Mouse (Mus musculus) layer of hippocampus, adult 18-20 months (tissue): ENCODE measurements at regions not wholly inside any gene's neighbourhood (a gene's known extent, or its start where the extent isn't known, plus 50 kb on each side); places are given as distances from the start of the nearest gene placed in this dataset.

Source experiments
- DNase-seq, 2 experiments: peaks; one replicate each; pipeline ENCODE4 v3.0.0; 2022; ENCODE audit warnings: low spot score in 2 of 2

DNA sequence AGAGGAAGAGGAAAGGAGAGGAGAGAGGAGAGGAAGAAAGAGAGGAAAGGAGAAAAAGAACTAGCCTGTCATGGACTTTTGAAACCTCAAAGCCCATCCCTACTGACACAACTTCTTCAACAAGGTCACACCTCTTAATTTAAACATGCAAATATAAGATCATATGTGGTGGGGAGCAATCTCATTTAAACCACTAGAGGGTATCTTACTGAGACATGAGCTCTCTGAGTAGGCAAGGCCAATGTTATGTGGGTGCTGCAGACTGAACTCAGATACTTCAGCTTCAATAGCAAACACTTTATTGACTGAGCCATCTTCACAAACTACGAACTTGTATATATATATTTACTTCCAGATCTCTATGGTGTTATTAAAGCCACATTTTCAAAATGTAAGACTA lies 156.9 kb downstream of the Mex3b start:
- DNase-seq: no peak

DNA sequence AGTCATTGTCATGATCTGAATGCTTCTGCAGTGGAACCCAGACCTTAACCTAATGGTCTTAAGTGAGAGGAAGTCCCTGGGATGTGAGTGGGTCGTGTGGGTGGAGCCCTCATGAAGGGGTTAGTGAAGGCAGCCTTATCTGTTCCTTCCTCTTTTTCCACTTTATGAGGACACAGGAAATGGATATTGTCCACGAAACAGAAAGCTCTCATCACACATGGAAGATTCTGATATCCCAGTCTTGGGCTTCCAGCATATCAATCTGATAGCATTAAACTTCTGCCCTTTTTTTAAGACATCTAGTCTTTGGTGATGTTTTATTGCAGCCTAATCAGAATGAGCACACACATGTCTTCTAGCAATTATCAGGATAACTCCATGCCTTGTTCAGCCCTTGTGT lies 164.0 kb downstream of the Mex3b start:
- DNase-seq: no peak

GRCm38 (mm10) chr7:83032025-83032424 lies 164.9 kb downstream of the Mex3b start:
- no peak for DNase-seq

DNA sequence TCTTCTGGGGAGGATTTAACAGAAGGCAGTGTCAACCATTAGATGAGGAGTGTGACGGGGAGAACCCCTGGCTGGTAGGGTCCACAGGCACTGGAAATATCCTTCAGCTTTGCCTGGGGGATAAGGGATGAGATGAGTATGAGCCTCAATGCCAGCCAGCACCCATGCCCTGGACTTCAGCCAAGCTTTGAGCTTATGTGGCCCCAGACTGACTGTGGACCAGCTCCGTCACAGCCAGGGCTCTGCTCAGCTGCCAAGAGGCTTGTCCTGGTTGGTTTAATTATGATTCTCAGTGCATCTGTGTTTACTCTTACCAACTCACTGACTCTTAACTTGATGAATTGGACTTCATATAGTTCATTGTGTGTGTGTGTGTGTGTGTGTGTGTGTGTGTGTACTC lies 165.8 kb downstream of the Mex3b start:
- DNase-seq: no peak

- no peak for DNase-seq
Observed at GRCm38 (mm10) chr7:83035190-83035589, 168.1 kb downstream of the Mex3b start.

DNA sequence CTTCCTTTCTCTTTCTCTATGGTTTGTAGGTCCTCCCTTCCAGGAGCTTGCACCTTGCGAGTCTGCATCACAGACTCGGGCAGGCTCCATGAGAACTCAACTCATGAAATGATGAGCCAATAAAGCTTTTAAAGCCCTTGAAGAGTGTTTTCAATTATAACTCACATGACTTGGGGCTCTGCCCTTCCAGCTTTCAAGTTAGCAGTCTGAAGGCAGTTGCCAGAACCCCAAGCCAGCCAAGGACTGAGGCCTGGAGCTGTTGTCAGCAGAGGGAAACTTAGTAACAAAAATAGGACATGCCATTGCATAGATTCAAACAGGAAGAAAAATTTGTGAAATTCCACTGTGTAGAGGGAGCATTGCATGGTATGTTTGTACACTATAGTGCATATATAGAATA lies 169.3 kb downstream of the Mex3b start:
- DNase-seq: no peak

GRCm38 (mm10) chr7:83037100-83037499 lies 170.0 kb downstream of the Mex3b start:
- no peak for DNase-seq

DNA sequence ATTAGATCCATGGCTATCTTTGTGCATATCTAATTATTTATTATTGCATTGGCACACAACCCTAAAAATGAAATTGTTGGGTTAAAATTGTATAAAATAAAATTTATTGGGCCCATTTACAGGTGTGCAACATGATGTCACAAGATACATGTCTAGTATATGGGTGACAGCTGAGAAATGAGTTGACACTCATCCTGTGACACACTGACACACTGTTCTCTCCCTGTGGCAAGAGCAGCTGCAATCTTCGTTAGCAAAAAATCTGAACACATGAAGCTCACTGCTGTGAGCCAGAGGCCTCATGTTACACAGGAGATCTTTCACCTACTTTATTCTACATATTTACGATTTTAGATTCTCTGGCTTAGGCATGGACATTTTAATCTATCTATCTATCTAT lies 170.6 kb downstream of the Mex3b start:
- DNase-seq: no peak

GRCm38 (mm10) chr7:83043746-83044145 lies 176.6 kb downstream of the Mex3b start:
- no peak for DNase-seq

- no peak for DNase-seq
Observed at GRCm38 (mm10) chr7:83045266-83045665, 178.1 kb downstream of the Mex3b start.

GRCm38 (mm10) chr7:83050011-83050410 lies 182.9 kb downstream of the Mex3b start:
- DNase-seq: no peak

GRCm38 (mm10) chr7:83050833-83051497 lies 183.8 kb downstream of the Mex3b start:
- DNase-seq: no peak

DNA sequence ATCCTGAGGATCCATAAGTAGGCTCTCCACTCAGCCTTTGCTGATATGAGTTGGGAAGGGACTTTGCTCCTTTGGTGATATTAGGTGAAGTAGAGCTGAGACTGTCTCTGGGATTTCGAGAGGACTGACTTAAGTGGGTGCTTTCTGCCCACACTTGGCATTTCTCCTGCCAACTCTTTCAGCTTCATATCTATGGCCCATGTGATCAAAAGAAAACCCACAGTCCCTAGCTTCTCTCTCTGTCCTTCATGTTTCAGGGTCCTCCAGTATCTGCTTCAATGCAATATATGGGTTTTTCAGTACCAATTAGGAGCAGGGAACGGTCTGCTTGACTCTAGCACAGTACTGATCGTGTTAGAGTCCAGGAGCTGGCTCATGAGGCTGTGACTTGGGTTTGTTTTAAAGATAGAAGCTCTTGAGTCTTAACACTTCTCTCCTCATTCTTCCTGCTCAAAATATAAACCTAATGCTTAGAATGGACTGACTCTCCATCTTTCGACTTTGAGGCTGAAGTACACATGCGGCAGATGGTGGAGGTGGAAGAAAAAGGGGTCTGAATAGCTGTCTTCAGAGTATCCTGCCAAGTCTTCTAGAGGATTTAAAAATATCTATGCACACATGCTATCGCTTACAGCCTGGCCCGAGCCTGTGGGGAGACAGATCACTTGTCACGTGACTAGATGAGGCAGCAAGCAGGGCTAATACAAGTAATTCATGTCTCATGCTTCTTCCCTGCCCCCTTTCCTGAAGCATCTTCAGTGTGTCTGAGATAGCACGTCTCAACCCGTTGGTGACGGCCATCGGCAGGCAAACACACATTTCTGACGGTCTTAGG lies 189.2 kb downstream of the Mex3b start:
- DNase-seq: no peak

- DNase-seq: no peak
Observed at GRCm38 (mm10) chr7:83060318-83060717, 193.2 kb downstream of the Mex3b start.

DNA sequence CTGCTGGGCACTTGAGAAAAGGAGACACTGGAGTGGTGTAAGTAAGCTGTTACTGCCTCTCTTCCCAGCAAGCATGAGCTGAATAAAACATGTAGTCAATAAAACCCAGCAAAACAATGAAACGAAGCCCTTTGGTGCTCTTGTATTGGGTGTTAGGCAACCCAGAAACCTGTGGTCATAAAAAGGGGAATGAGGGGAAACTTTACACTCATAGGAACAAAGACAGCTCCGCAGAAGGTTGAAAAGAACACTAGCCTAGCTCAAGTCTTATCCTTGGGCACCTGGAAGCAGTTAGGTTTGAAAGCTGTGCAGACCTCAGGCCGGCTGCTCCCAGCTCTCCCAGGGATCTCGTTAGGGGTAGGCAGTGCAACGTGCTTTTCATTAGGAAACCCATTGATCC lies 193.6 kb downstream of the Mex3b start:
- no peak for DNase-seq

GRCm38 (mm10) chr7:83061197-83061893 lies 194.2 kb downstream of the Mex3b start:
- DNase-seq: peak in 1 of 2 experiments; percentile 46

GRCm38 (mm10) chr7:83061894-83062477 lies 194.9 kb downstream of the Mex3b start:
- no peak for DNase-seq

DNA sequence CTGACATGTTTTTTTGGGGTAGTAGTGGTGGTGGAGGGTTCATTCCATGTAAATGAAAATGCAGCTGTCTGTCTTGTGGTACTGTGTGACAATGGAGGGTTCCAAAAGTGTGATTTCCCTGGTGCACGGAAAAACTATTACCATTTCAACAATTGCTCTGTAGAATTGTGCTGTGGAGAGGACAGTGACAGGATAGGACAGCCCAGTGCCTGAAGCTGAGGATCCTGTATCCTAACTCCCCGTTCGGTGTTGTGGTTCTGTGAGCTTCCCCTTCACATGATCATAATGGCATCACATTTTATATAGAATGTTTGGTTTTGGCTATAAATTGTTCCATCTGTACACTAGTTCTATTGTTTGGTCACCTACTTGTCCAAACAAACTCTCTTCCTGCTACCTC lies 196.4 kb downstream of the Mex3b start:
- no peak for DNase-seq

DNA sequence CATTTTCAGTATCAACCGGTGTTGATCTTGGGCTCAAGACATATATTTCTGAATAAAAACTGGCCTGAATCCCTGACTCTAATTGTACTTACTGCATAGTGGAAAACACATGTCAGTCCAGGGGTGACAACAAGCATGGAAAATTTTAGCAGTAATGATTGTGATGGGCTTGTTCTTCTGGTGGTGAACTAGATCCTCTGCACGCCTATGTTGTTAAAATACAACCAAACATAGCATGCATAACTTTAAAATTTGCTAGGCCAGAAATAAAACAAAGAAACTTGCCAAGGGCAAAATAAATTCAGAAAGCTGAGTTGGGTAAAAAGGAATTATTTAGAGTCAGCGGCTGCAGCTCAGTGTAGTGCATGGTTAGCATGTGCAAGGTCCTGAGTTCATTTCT lies 198.2 kb downstream of the Mex3b start:
- DNase-seq: no peak

GRCm38 (mm10) chr7:83074399-83074970 lies 207.4 kb downstream of the Mex3b start:
- peak; percentile 48 to 74 for DNase-seq

GRCm38 (mm10) chr7:83075159-83075952 lies 208.2 kb downstream of the Mex3b start:
- no peak for DNase-seq
